Mouse (Mus musculus) heart, postnatal 0 days (tissue): Measurements from ENCODE around the gene Crcp.

Source experiments
- CTCF ChIP-seq: IDR thresholded peaks from 2 replicates; pipeline ENCODE4 v1.5.1; 2016; ENCODE audit warnings: antibody characterized with exemption, control low read depth, low read depth
- EP300 ChIP-seq: IDR thresholded peaks from 2 replicates; pipeline ENCODE4 v1.6.1; 2016; ENCODE audit warnings: antibody characterized with exemption, low read depth

DNA sequence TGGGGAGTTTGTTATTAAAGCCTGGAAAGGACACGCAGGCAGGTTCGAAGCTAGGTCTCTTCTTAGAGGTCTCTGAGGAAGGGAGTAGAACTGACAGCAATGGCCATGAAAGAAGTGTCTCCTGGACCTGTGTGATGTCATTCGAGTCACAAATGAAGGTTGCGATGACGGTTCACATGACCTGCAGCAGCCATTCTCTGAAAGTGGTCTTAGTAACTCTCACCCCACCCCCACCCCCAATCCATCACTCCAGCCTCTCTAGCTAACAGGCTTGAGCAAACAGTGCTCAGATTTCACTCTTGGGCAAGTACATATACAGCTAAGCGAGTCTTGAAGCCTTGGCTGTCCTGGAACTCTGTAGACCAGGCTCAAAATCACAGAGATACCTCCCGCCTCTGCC lies 25.9 kb upstream of the Crcp start:
- no peak for TF ChIP-seq CTCF
- no peak for TF ChIP-seq EP300
